Comparison of ENCODE assay signal across 9 mouse cellular contexts in genomic region chr8:95697128-95697527, GRCm38 (mm10). TPM values are rescaled to one million over a fixed set of nuclear protein-coding genes. Genes with fewer than 3 reads are reported as not detected.
DNase-seq lines count a peak whose midpoint lies in the region; ATAC-seq and TF ChIP-seq lines count a peak whose summit lies in the region.
"Had no signal": no experiment of that assay in that cellular context is flagged by ENCODE, and none has a peak within 500 bp of the region (broad histone marks: within the 10 kb centered on the region; RNA-seq: fewer than 3 reads in every experiment).

No protein-coding gene starts in this region.

- H3K4me1 ChIP-seq in ES-E14 (ENCODE audit: control insufficient read depth in 2 of 2, insufficient read depth in 2 of 2, low read length in 2 of 2, poor library complexity in 1 of 2), result peaks cover 3 to 7% of the 10 kb centered on the region in 2 experiments; a peak in 2 of 4 replicates
- H3K4me1 ChIP-seq in forebrain, postnatal 0 days (ENCODE audit: insufficient read depth), result peaks cover 20% of the 10 kb centered on the region
- H3K4me1 ChIP-seq: liver, embryonic 15.5 days had no signal

- no peaks in the 10 kb centered on the region for H3K9me3 ChIP-seq in ES-E14 (ENCODE audit: control insufficient read depth, insufficient read depth, low read depth, low read length)
- H3K9me3 ChIP-seq in forebrain, postnatal 0 days (ENCODE audit: low read length), result no peaks in the 10 kb centered on the region
- H3K9me3 ChIP-seq: liver, embryonic 15.5 days had no signal

- no peaks in the 10 kb centered on the region for H3K36me3 ChIP-seq in ES-E14 (ENCODE audit: control insufficient read depth, insufficient read depth, low read length, poor library complexity, severe bottlenecking)
- no peaks in the 10 kb centered on the region for H3K36me3 ChIP-seq in forebrain, postnatal 0 days (ENCODE audit: insufficient read depth)
- H3K36me3 ChIP-seq: liver, embryonic 15.5 days had no signal

- WGBS in forebrain, postnatal 0 days, result 3% methylated on average over 11 of the region's 11 CpGs

- TF ChIP-seq CTCF in forebrain, postnatal 0 days (IDR thresholded peaks at IDR 0.05; ENCODE audit: low read depth), result peak; percentile 99

- H3K9ac ChIP-seq in ES-E14 (ENCODE audit: insufficient read depth, low read depth, low read length, poor library complexity, severe bottlenecking), result no peak overlapping the region
- no peak overlapping the region for H3K9ac ChIP-seq in forebrain, postnatal 0 days
- H3K9ac ChIP-seq: liver, embryonic 15.5 days had no signal

- H3K4me3 ChIP-seq in ES-E14 (ENCODE audit: insufficient read depth in 1 of 2, low read depth in 1 of 2, low read length in 2 of 2, poor library complexity in 1 of 2, severe bottlenecking in 1 of 2), result peak overlapping the region in 1 of 2 experiments; percentile 46; a peak in 3 of 4 replicates
- H3K4me3 ChIP-seq in forebrain, postnatal 0 days (ENCODE audit: low read depth, low read length), result no peak overlapping the region
- H3K4me3 ChIP-seq: liver, embryonic 15.5 days had no signal

- ATAC-seq in forebrain, postnatal 0 days, result peak; percentile 70
- peak; percentile 73 to 84 for ATAC-seq in hematopoietic stem cell, adult 5-6 weeks (replicated peaks in 1 of 2; ENCODE audit: insufficient read depth in 1 of 2, low FRiP score in 2 of 2, low TSS enrichment in 1 of 2, low read depth in 1 of 2, poor library complexity in 2 of 2, severe bottlenecking in 2 of 2)

- peak overlapping the region; percentile 25; the same call in 1 of the 2 replicates for H3K4me2 ChIP-seq in forebrain, postnatal 0 days (ENCODE audit: low read depth)
- H3K4me2 ChIP-seq: liver, embryonic 15.5 days had no signal

- H3K27me3 ChIP-seq in forebrain, postnatal 0 days (ENCODE audit: insufficient read depth, low read length), result no peaks in the 10 kb centered on the region

- DNase-seq in ES-E14 (ENCODE audit: low read depth, low spot score), result peak; percentile 95
- peak; percentile 79 to 89 for DNase-seq in cerebellum, adult 18-20 months
- DNase-seq in forebrain, postnatal 0 days, result peak; percentile 95
- peak; percentile 74 for DNase-seq in layer of hippocampus, adult 9-11 months
- DNase-seq in lung, postnatal 25 days (ENCODE audit: low spot score), result peak; percentile 70
- DNase-seq in retina, postnatal 1 day, result peak; percentile 93
- peak; percentile 43 to 71 for DNase-seq in urinary bladder, adult 18-20 months (ENCODE audit: low spot score in 2 of 2)

- H3K27ac ChIP-seq in ES-E14 (ENCODE audit: insufficient read depth, low read depth, low read length, poor library complexity, severe bottlenecking), result no peak overlapping the region
- no peak overlapping the region for H3K27ac ChIP-seq in forebrain, postnatal 0 days (ENCODE audit: low read depth, low read length)
- H3K27ac ChIP-seq: liver, embryonic 15.5 days had no signal

- in situ Hi-C loops in ES-E14 (cut with MboI; ENCODE audit: low sequenced_read_pairs in 2 of 2, unreplicated experiment in 2 of 2), result loop anchor here in 1 of 2 experiments (5.0 kb wide), 1 partner anchor 95 kb away; no protein-coding TSS in a partner anchor

TF ChIP-seq in ES-E14, 5 proteins besides CTCF, POLR2A, EP300 and RAD21:
- peak; percentile 88; the same call in 1 of the 2 replicates for TF ChIP-seq ZC3H11A (IDR thresholded peaks at IDR 0.05; ENCODE audit: borderline replicate concordance, low read depth, low read length)
- no peak for TF ChIP-seq CHD2 (IDR thresholded peaks at IDR 0.05; ENCODE audit: low read depth, low read length)
TF ChIP-seq in ES-E14: peak in this region for 1.

RNA-seq across cellular contexts. Expression of gene Setd6, which starts 18.6 kb away (rescaled TPM):
- total RNA-seq in ES-E14 (2012; rRNA removed), result 61.2 and 93.9 TPM in 2 replicates
- total RNA-seq in forebrain, postnatal 0 days (2014; rRNA removed), result 24.9 and 29.8 TPM in 2 replicates
- polyA plus RNA-seq in forebrain, postnatal 0 days (2015; fragmentation: Nextera tagmentation; extraction: Ambion mirVana), result 37.1 and 40.0 TPM in 2 replicates
- 25.5 and 45.2 TPM in 2 replicates for total RNA-seq in hematopoietic stem cell, adult 5-6 weeks (2017)

RNA-seq across cellular contexts. Expression of gene Ndrg4, which starts 20.3 kb away (rescaled TPM):
- 9.4 and 12.1 TPM in 2 replicates for total RNA-seq in ES-E14 (2012; rRNA removed)
- 549 and 619 TPM in 2 replicates for total RNA-seq in forebrain, postnatal 0 days (2014; rRNA removed)
- 428 and 484 TPM in 2 replicates for polyA plus RNA-seq in forebrain, postnatal 0 days (2015; fragmentation: Nextera tagmentation; extraction: Ambion mirVana)
- 0.79 TPM in 1 of 2 replicates, not detected in the other for total RNA-seq in hematopoietic stem cell, adult 5-6 weeks (2017)

Comparison
In these comparisons a context has a peak if more than half of its experiments do, and no peak if none do; other contexts are left out.
1. RNA of gene Ndrg4, which starts 20.3 kb away (total RNA-seq): 549 to 619 TPM in forebrain, postnatal 0 days; 9.4 to 12.1 TPM in ES-E14 and 0.79 TPM in hematopoietic stem cell, adult 5-6 weeks; every median in the first group is over 10 times any median in the second.
2. Peak in every context shown above with its lines, with median percentiles within 50 percentile points of each other: DNase-seq.